Mouse (Mus musculus) midbrain, embryonic 16.5 days (tissue): ENCODE data around the gene Nol9. TPM values are rescaled to one million over a fixed set of nuclear protein-coding genes. Genes with fewer than 3 reads are reported as not detected.
A peak's percentile ranks its signal among the peaks of the same experiment; 100 is the strongest.

ENCODE experiments used
- ATAC-seq: fragments of 200-750 bp; cut with Nextera tagmentation; 2 replicates; pipeline ENCODE4 v1.8.0; 2017; ENCODE audit warnings: moderate TSS enrichment
- H3K27ac ChIP-seq: fragments of 300-500 bp; sonication (generic); 2 replicates; pipeline ENCODE4 v1.5.1; 2014; ENCODE audit warnings: mild to moderate bottlenecking, low read length, mixed read lengths
- H3K27me3 ChIP-seq: fragments of 300-500 bp; sonication (generic); 2 replicates; pipeline ENCODE4 v1.6.1; 2014; ENCODE audit warnings: low read depth, low read length, mixed read lengths; ENCODE audit not compliant: control insufficient read depth, insufficient read depth
- H3K36me3 ChIP-seq: fragments of 300-500 bp; sonication (generic); 2 replicates; pipeline ENCODE4 v1.6.1; 2014; ENCODE audit warnings: mild to moderate bottlenecking, low read length, moderate library complexity, mixed read lengths; ENCODE audit not compliant: control insufficient read depth, insufficient read depth
- H3K4me1 ChIP-seq: fragments of 300-500 bp; sonication (generic); 2 replicates; pipeline ENCODE4 v1.6.1; 2014; ENCODE audit warnings: mild to moderate bottlenecking, low read length, mixed read lengths; ENCODE audit not compliant: control insufficient read depth, insufficient read depth
- H3K4me2 ChIP-seq: fragments of 300-500 bp; sonication (generic); 2 replicates; pipeline ENCODE4 v1.6.1; 2014; ENCODE audit warnings: mild to moderate bottlenecking, low read length, mixed read lengths
- H3K4me3 ChIP-seq: fragments of 300-500 bp; sonication (generic); 2 replicates; pipeline ENCODE4 v1.5.1; 2014; ENCODE audit warnings: low read depth, mild to moderate bottlenecking, low read length, moderate library complexity, mixed read lengths
- H3K9ac ChIP-seq: fragments of 300-500 bp; sonication (generic); 2 replicates; pipeline ENCODE4 v1.6.1; 2014; ENCODE audit warnings: low read depth, low read length, mixed read lengths
- H3K9me3 ChIP-seq: fragments of 300-500 bp; sonication (generic); replicated peaks from 2 replicates; pipeline ENCODE4 v1.6.1; 2014; ENCODE audit warnings: mild to moderate bottlenecking, low read length, mixed read lengths; ENCODE audit not compliant: control insufficient read depth, poor library complexity, severe bottlenecking
- WGBS: fragments of 180-500 bp; shearing (Covaris S2); extraction: QIAGEN DNeasy Blood & Tissue Kit; methylation state at CpG from one replicate; pipeline ENCODE4 v1.1.7; 2014; 5-methylcytosine and 5-hydroxymethylcytosine counted together
- polyA plus RNA-seq: library from polyadenylated mRNA; unstranded; fragments of >200 nt; fragmentation: Nextera tagmentation; extraction: Ambion mirVana; gene quantifications from 2 replicates; pipeline ENCODE4 v1.2.1, GENCODE M21; 2015

Nol9 gene
- polyA plus RNA-seq, 1 experiment from 2014 or later: 22.8 TPM

DNA sequence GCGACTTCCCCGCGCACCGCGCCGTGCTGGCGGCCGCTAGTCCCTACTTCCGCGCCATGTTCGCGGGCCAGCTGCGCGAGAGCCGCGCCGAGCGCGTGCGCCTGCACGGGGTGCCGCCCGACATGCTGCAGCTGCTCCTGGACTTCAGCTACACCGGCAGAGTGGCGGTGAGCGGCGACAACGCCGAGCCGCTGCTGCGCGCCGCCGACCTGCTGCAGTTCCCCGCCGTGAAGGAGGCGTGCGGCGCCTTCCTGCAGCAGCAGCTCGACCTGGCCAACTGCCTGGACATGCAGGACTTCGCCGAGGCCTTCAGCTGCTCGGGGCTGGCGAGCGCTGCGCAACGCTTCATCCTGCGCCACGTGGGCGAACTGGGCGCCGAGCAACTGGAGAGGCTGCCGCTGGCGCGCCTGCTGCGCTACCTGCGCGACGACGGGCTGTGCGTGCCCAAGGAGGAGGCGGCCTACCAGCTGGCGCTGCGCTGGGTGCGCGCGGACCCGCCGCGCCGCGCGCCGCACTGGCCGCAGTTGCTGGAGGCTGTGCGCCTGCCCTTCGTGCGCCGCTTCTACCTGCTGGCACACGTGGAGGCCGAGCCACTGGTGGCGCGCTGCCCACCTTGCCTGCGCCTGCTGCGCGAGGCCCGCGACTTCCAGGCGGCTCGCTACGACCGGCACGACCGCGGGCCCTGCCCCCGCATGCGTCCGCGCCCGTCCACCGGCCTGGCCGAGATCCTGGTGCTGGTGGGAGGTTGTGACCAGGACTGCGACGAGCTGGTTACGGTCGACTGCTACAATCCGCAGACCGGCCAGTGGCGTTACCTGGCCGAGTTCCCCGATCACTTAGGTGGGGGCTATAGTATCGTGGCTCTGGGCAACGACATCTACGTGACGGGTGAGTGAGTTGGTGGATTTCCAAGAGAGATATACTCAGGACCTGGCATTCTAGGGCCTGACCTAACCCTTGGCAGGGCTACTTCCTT lies 29.8 kb upstream of the Nol9 start:
- H3K9me3 ChIP-seq: no peaks in the 10 kb centered on the region
- H3K4me1 ChIP-seq: peaks cover 24% of the 10 kb centered on the region
- peaks cover 16% of the 10 kb centered on the region for H3K27me3 ChIP-seq
- H3K27ac ChIP-seq: peak overlapping the region; percentile 72
- ATAC-seq: peak; percentile 75
- H3K4me2 ChIP-seq: peak overlapping the region; percentile 99
- peak overlapping the region; percentile 73 for H3K9ac ChIP-seq
- H3K36me3 ChIP-seq: no peaks in the 10 kb centered on the region
- H3K4me3 ChIP-seq: peak overlapping the region; percentile 77
- under 1% methylated on average over 104 of the region's 115 CpGs for WGBS

DNA sequence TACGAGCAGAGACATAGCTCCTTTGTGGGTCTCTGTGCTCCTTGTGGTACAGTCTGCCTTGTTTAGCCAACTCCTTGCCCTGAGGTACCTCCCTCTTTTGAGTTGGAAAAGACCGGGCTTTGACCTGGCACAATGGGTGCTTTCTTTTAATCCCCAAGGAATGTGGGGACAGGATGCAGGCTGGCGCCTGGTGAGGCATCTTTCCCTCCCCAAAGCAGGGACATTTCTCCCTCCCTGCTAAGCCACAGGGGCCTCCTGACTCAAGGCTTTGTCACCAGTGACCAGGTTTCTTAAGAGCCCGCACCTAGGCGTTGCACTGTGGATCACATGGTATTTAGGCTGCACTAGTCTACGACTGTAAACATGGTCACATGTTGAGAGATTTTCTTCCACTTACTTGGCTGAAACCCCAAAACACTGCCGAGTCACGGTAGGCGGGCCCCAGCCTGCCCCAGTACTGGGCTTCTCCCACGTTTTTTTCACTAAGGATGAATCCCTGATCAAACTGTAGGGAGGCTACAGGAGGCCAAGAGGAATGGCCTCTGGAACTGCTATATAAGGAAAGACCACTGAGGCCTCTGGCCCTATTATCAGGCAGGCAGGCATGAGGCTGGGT lies 28.9 kb upstream of the Nol9 start:
- Histone ChIP-seq H3K4me1 (peaks cover 24% of the 10 kb centered on the region), H3K4me2 (peak overlapping the region; percentile 99), H3K27ac (no peak overlapping the region), H3K36me3 (no peaks in the 10 kb centered on the region), H3K4me3 (peak overlapping the region; percentile 77), H3K9ac (peak overlapping the region; percentile 73), H3K27me3 (peaks cover 16% of the 10 kb centered on the region), H3K9me3 (no peaks in the 10 kb centered on the region)
- ATAC-seq: no peak
- 4% methylated on average over 10 of the region's 10 CpGs for WGBS

GRCm38 (mm10) chr4:152010707-152011134 lies 28.4 kb upstream of the Nol9 start:
- Histone ChIP-seq H3K27me3 (peaks cover 16% of the 10 kb centered on the region), H3K9me3 (no peaks in the 10 kb centered on the region), H3K4me2 (peak overlapping the region; percentile 99), H3K27ac (no peak overlapping the region), H3K9ac (peak overlapping the region; percentile 73; the same call in 1 of the 2 replicates), H3K4me1 (peaks cover 24% of the 10 kb centered on the region), H3K4me3 (peak overlapping the region; percentile 77), H3K36me3 (0 out of 2 replicates have a peak, but pooled peaks cover 2% of the 10 kb centered on the region)
- WGBS: 9% methylated on average over 13 of the region's 13 CpGs
- no peak for ATAC-seq

DNA sequence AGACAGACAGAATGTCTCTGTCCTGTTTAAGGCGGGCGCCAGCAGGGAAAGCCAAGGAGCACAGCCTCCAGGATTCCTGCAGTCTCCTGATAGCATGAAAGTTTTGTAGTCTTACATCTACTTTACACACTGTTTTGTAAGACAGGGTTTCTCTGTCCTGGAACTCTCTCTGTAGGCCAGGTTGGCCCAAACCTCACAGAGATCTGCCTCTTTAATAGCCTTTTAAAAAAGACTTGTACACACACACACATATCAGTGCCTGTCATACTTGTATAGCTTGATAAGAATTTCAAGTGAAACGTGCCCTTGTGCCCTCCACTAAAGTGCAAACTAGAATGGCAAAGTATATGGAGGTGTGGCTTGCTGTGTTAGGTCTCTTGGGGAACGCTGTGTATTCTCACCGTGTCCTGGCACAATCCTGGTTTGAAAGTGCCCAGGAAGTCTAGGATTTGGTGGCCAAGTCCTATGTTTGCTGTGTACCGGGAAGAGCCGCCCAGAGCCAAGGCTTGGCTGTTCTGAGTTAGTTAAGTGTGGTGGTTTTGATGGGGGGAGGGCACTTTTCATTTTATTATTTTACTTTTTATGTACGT lies 27.9 kb upstream of the Nol9 start:
- 78% methylated on average over 8 of the region's 8 CpGs for WGBS
- peaks cover 24% of the 10 kb centered on the region for H3K4me1 ChIP-seq
- H3K27ac ChIP-seq: no peak overlapping the region
- no peak overlapping the region for H3K4me3 ChIP-seq
- no peaks in the 10 kb centered on the region for H3K9me3 ChIP-seq
- peak overlapping the region; percentile 99 for H3K4me2 ChIP-seq
- H3K9ac ChIP-seq: peak overlapping the region; percentile 73; the same call in 1 of the 2 replicates
- 0 out of 2 replicates have a peak, but pooled peaks cover 2% of the 10 kb centered on the region for H3K36me3 ChIP-seq
- ATAC-seq: no peak
- H3K27me3 ChIP-seq: peaks cover 16% of the 10 kb centered on the region

DNA sequence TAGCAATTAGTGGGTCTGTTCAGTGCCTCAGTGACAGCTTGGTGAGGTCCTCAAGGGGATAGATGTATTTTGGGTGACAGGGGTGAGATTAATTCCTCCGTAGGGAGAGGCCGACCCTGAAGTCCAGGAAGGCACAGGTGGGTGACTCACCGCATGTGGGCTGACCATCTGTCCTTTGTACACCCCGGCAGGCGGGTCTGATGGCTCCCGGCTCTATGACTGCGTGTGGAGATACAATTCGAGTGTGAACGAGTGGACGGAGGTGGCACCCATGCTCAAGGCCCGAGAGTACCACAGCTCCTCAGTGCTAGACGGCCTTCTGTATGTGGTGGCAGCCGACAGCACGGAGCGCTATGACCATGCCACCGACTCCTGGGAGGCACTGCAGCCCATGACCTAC lies 27.0 kb upstream of the Nol9 start:
- H3K4me1 ChIP-seq: peaks cover 24% of the 10 kb centered on the region
- H3K27ac ChIP-seq: no peak overlapping the region
- WGBS: 95% methylated on average over 16 of the region's 16 CpGs
- ATAC-seq: no peak
- H3K9me3 ChIP-seq: no peaks in the 10 kb centered on the region
- H3K4me3 ChIP-seq: no peak overlapping the region
- no peak overlapping the region for H3K4me2 ChIP-seq
- H3K9ac ChIP-seq: no peak overlapping the region
- 0 out of 2 replicates have a peak, but pooled peaks cover 2% of the 10 kb centered on the region for H3K36me3 ChIP-seq
- H3K27me3 ChIP-seq: peaks cover 11% of the 10 kb centered on the region

DNA sequence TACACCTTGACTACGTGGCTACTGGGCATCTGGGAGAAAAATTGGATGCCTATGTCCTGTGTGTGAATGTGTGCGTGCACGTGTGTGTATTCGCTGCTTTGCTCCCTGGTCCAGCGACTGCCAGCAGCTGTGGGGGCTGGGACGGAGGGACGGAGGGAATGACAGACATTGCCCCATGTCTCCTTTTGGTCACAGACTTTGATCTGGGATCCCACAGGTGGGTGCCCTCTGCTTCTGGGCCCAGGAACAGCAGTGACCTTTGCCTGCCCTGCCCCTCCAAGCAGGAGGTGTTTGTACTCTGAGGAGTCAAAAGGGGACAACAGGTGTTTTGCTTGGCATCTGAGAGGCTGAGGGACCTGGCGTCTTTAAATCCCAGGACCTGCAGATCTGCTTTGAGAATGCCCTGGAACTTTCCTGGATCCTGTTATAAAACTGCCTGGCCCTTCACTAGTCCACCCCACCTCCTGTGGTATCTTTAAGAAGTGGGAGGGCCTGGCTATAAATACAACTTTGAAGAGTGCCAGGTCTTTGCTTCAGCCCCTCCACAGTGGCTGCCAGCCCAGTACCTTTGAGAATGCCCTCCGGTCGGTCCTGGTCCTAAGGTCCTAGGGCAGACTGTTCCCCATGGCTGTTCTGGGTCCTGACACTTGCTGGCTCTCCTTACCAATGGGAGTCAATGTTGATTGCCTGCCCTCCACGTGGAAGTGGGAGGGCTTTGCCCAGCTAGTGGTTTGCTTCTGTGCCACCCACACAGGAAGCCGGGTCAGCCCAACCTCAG lies 25.9 kb upstream of the Nol9 start:
- 86% methylated on average over 12 of the region's 12 CpGs for WGBS

DNA sequence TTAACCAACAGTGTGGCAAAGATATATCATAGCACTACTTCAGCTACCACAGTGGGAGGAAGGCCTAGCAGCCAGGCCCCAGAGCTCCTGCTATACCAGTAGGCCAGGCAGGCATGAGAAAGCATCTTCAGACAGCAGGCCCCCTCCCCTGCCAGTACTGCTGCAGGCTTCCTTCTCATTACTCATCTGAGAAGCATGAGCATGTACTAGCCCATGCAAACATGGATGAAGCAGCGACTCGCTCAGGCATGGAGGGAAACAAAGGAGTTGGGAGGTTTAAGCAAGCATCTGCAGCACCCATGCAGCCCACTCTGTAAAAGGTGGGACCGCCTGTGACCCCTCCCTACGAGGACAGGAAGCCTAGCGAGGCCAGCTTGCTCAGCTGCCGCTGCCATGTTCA lies 20.0 kb upstream of the Nol9 start:
- Histone ChIP-seq H3K4me1 (0 out of 2 replicates have a peak, but pooled peaks cover 4% of the 10 kb centered on the region), H3K4me2 (no peak overlapping the region), H3K27ac (no peak overlapping the region), H3K9ac (no peak overlapping the region), H3K9me3 (no peaks in the 10 kb centered on the region), H3K4me3 (no peak overlapping the region), H3K36me3 (peaks cover 44% of the 10 kb centered on the region), H3K27me3 (no peaks in the 10 kb centered on the region)
- 83% methylated on average over 6 of the region's 6 CpGs for WGBS
- no peak for ATAC-seq

More for the DNA sequence above, 25.9 kb upstream of the Nol9 start:
- Histone ChIP-seq H3K9me3 (no peaks in the 10 kb centered on the region), H3K9ac (no peak overlapping the region), H3K27ac (no peak overlapping the region), H3K27me3 (peaks cover 6% of the 10 kb centered on the region; the same call in 1 of the 2 replicates), H3K4me2 (no peak overlapping the region), H3K4me1 (peaks cover 19% of the 10 kb centered on the region), H3K36me3 (0 out of 2 replicates have a peak, but pooled peaks cover 2% of the 10 kb centered on the region), H3K4me3 (no peak overlapping the region)
- no peak for ATAC-seq

- H3K36me3 ChIP-seq: peaks cover 44% of the 10 kb centered on the region
- no peaks in the 10 kb centered on the region for H3K27me3 ChIP-seq
- H3K4me2 ChIP-seq: no peak overlapping the region
- H3K9ac ChIP-seq: no peak overlapping the region
- peaks cover 13% of the 10 kb centered on the region for H3K4me1 ChIP-seq
- H3K27ac ChIP-seq: no peak overlapping the region
- no peak overlapping the region for H3K4me3 ChIP-seq
- 95% methylated on average over 21 of the region's 21 CpGs for WGBS
- ATAC-seq: no peak
- no peaks in the 10 kb centered on the region for H3K9me3 ChIP-seq
These were observed 19.1 kb upstream of the Nol9 start for GRCm38 (mm10) chr4:152020024-152020423.
